Mouse (Mus musculus) layer of hippocampus, postnatal 36 days (tissue): ENCODE data around the gene Fbxo2. TPM values are rescaled to one million over a fixed set of nuclear protein-coding genes. Genes with fewer than 3 reads are reported as not detected.
"Not testable (repeated sequence)": the region's sequence is repeated elsewhere in the genome, so short reads cannot be mapped to it uniquely, and the experiment has no call there.

Experiments used
- DNase-seq, 2 experiments: peaks; one replicate each; pipeline ENCODE4 v3.0.0; 2022
- microRNA-seq, 2 experiments: library from miRNA; unstranded; fragments of <30 nt; microRNA quantifications; one replicate each; pipeline ENCODE4 v1.2.0; 2021
- total RNA-seq, 2 experiments: library from RNA; stranded (reverse); gene quantifications; 2 replicates each; pipeline ENCODE4 v1.2.3; 2021

Gene Fbxo2
- total RNA-seq, 2 experiments from 2014 or later, result 91.4 to 102 TPM

GRCm38 (mm10) chr4:148177716-148178115 lies 17.3 kb downstream of the Fbxo2 start:
- no peak for DNase-seq

GRCm38 (mm10) chr4:148181483-148181882 lies 21.1 kb downstream of the Fbxo2 start:
- DNase-seq, result peak; percentile 44 to 45

GRCm38 (mm10) chr4:148182363-148182762 lies 21.9 kb downstream of the Fbxo2 start:
- DNase-seq, result no peak

GRCm38 (mm10) chr4:148184564-148184963 lies 24.1 kb downstream of the Fbxo2 start:
- DNase-seq, result no peak

GRCm38 (mm10) chr4:148185819-148186218 lies 25.4 kb downstream of the Fbxo2 start:
- no peak for DNase-seq

GRCm38 (mm10) chr4:148188767-148189166 lies 28.3 kb downstream of the Fbxo2 start:
- not testable (repeated sequence) for DNase-seq

GRCm38 (mm10) chr4:148192707-148193245 lies 32.4 kb downstream of the Fbxo2 start:
- no peak for DNase-seq

GRCm38 (mm10) chr4:148194400-148194799 lies 34.0 kb downstream of the Fbxo2 start:
- DNase-seq, result no peak

- DNase-seq, result no peak
Observed at GRCm38 (mm10) chr4:148198721-148199120, 38.3 kb downstream of the Fbxo2 start.

- DNase-seq, result no peak
Observed at GRCm38 (mm10) chr4:148203557-148203956, 43.1 kb downstream of the Fbxo2 start.

- no peak for DNase-seq
Observed at GRCm38 (mm10) chr4:148204061-148204872, 43.8 kb downstream of the Fbxo2 start.

- DNase-seq, result no peak
Observed at GRCm38 (mm10) chr4:148204873-148205232, 44.4 kb downstream of the Fbxo2 start.

GRCm38 (mm10) chr4:148214460-148215136 lies 54.2 kb downstream of the Fbxo2 start:
- DNase-seq, result peak; percentile 76 to 77

- no peak for DNase-seq
Observed at GRCm38 (mm10) chr4:148215264-148215900, 55.0 kb downstream of the Fbxo2 start.

Small RNA genes lying within 50 kb of the gene (microRNA-seq; reads per million reads assigned to microRNA genes)
- 0 reads per million in 2 experiments for gene Mir7022

Other genes with a start within 250 kb of the Fbxo2 start
- 10 to 100 TPM; 21.3 to 25.1 TPM for gene Plod1, start 223.9 kb upstream of the Fbxo2 start, total RNA-seq
- 10 to 100 TPM; 27.4 to 30.0 TPM for gene 2510039O18Rik, start 219.7 kb upstream of the Fbxo2 start, total RNA-seq
- not detected for gene Nppb, start 174.8 kb upstream of the Fbxo2 start, total RNA-seq
- gene Nppa, start 159.9 kb upstream of the Fbxo2 start, total RNA-seq, result not detected
- 10 to 100 TPM; 71.1 to 75.3 TPM for gene Clcn6, start 121.8 kb upstream of the Fbxo2 start, total RNA-seq
- 10 to 100 TPM; 29.1 to 33.2 TPM for gene Mthfr, start 121.5 kb upstream of the Fbxo2 start, total RNA-seq
- 1 to 10 TPM; 7.3 TPM for gene Agtrap, start 72.6 kb upstream of the Fbxo2 start, total RNA-seq
- gene Mad2l2, start 30.2 kb upstream of the Fbxo2 start, total RNA-seq, result 10 to 100 TPM; 14.5 to 15.6 TPM
- 1 to 10 TPM; 1.3 to 1.6 TPM for gene Draxin, start 29.9 kb upstream of the Fbxo2 start, total RNA-seq
- 10 to 100 TPM; 28.5 to 29.1 TPM for gene Fbxo6, start 8.5 kb upstream of the Fbxo2 start, total RNA-seq
- 100 to 1,000 TPM; 132 to 136 TPM for gene Fbxo44, start 139 bp upstream of the Fbxo2 start, total RNA-seq
- 10 to 100 TPM; 37.5 to 39.4 TPM for gene Disp3, start 127.3 kb downstream of the Fbxo2 start, total RNA-seq